ENCODE assay signal across 15 mouse cellular contexts in the genomic region with DNA sequence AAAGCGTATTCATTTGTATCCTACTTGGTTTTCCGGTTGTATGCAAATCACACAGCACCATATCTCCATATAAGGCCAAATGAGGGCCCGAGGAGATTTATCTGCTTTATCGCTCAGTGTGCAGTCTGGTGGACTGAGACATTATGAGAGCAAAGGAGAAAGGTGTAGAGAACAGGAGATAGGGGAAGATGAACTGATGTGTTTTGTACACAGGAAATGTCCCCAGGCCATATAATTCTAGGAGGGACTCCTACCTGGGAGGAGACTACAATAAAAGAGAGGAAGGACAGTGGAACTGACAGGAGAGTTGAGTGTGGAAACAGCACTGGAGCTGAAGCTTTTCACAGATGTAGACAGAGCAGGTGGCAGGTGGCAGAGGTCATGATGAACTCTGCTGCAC.
"Had no signal": no experiment of that assay in that cellular context is flagged by ENCODE, and none has a peak within 500 bp of the region (broad histone marks: within the 10 kb centered on the region; RNA-seq: fewer than 3 reads in every experiment).

A gene (plus strand): TSS at position 301 of the 400 bp plus-strand sequence.

- DNase-seq: cerebellum, adult 9-11 months; cerebellum, postnatal 10 days; cerebellum, postnatal 14 days; cerebellum, postnatal 25 days; cerebellum, postnatal 36 days; embryo, embryonic 11 days; forebrain, postnatal 0 days; gastrocnemius, adult 2 months; gastrocnemius, postnatal 10 days; gastrocnemius, postnatal 14 days; gastrocnemius, postnatal 25 days; gastrocnemius, postnatal 36 days; heart, adult 11 months; heart, adult 18-20 months; heart, adult 2 months had no signal
